Mouse (Mus musculus) intestine, embryonic 16.5 days (tissue): ENCODE data around the gene Itih4. TPM values are rescaled to one million over a fixed set of nuclear protein-coding genes. Genes with fewer than 3 reads are reported as not detected.
A peak's percentile ranks its signal among the peaks of the same experiment; 100 is the strongest.

Experiments
- ATAC-seq: fragments of 200-750 bp; cut with Nextera tagmentation; 2 replicates; pipeline ENCODE4 v1.8.0; 2017; ENCODE audit warnings: moderate TSS enrichment, moderate library complexity
- H3K27ac ChIP-seq: fragments of 300-500 bp; sonication (generic); 2 replicates; pipeline ENCODE4 v1.5.1; 2014; ENCODE audit warnings: mild to moderate bottlenecking, low read length
- H3K27me3 ChIP-seq: fragments of 300-500 bp; sonication (generic); replicated peaks from 2 replicates; pipeline ENCODE4 v1.6.1; 2014; ENCODE audit warnings: low read length, control low read depth, mixed read lengths; ENCODE audit not compliant: control insufficient read depth, insufficient read depth
- H3K36me3 ChIP-seq: fragments of 300-500 bp; sonication (generic); 2 replicates; pipeline ENCODE4 v1.6.1; 2014; ENCODE audit warnings: low read length, control low read depth; ENCODE audit not compliant: control insufficient read depth, insufficient read depth
- H3K4me1 ChIP-seq: fragments of 300-500 bp; sonication (generic); 2 replicates; pipeline ENCODE4 v1.6.1; 2014; ENCODE audit warnings: low read length, control low read depth, mixed read lengths; ENCODE audit not compliant: control insufficient read depth, insufficient read depth
- H3K4me2 ChIP-seq: fragments of 300-500 bp; sonication (generic); 2 replicates; pipeline ENCODE4 v1.6.1; 2014; ENCODE audit warnings: low read depth, low read length, control low read depth
- H3K4me3 ChIP-seq: fragments of 300-500 bp; sonication (generic); 2 replicates; pipeline ENCODE4 v1.5.1; 2014; ENCODE audit warnings: mild to moderate bottlenecking, low read length
- H3K9ac ChIP-seq: fragments of 300-500 bp; sonication (generic); 2 replicates; pipeline ENCODE4 v1.6.1; 2014; ENCODE audit warnings: low read depth, low read length
- H3K9me3 ChIP-seq: fragments of 300-500 bp; sonication (generic); 2 replicates; pipeline ENCODE4 v1.6.1; 2016; ENCODE audit warnings: low read length, control low read depth; ENCODE audit not compliant: control insufficient read depth
- WGBS: fragments of 180-500 bp; shearing (Covaris S2); extraction: QIAGEN DNeasy Blood & Tissue Kit; methylation state at CpG from one replicate; pipeline ENCODE4 v1.1.7; 2014; 5-methylcytosine and 5-hydroxymethylcytosine counted together
- polyA plus RNA-seq: library from polyadenylated mRNA; unstranded; fragments of >200 nt; fragmentation: Nextera tagmentation; extraction: Ambion mirVana; gene quantifications from 2 replicates; pipeline ENCODE4 v1.2.1, GENCODE M21; 2015

Gene Itih4
- polyA plus RNA-seq, 1 experiment from 2014 or later = 3.1 TPM

- ATAC-seq = no peak
- 0 out of 2 replicates have a peak, but pooled peaks cover 6% of the 10 kb centered on the region for H3K36me3 ChIP-seq
These were observed 23.9 kb upstream of the Itih4 start for GRCm38 (mm10) chr14:30862368-30862767.

GRCm38 (mm10) chr14:30865311-30865710, 21.0 kb upstream of the Itih4 start:
- WGBS = 69% methylated on average over 3 of the region's 3 CpGs
- peaks cover 17% of the 10 kb centered on the region for H3K4me1 ChIP-seq
- H3K27ac ChIP-seq = no peak overlapping the region
- no peaks in the 10 kb centered on the region for H3K27me3 ChIP-seq
- no peak for ATAC-seq
- H3K4me2 ChIP-seq = no peak overlapping the region
- no peak overlapping the region for H3K4me3 ChIP-seq
- 0 out of 2 replicates have a peak, but pooled peaks cover 6% of the 10 kb centered on the region for H3K36me3 ChIP-seq
- H3K9ac ChIP-seq = no peak overlapping the region
- H3K9me3 ChIP-seq = no peaks in the 10 kb centered on the region

More at GRCm38 (mm10) chr14:30862368-30862767, 23.9 kb upstream of the Itih4 start:
- 0 out of 2 replicates have a peak overlapping the region, but pooled peaks have one; percentile 40 for H3K4me2 ChIP-seq
- peaks cover 11% of the 10 kb centered on the region for H3K4me1 ChIP-seq
- H3K27me3 ChIP-seq = no peaks in the 10 kb centered on the region
- no peak overlapping the region for H3K4me3 ChIP-seq
- no peak overlapping the region for H3K27ac ChIP-seq
- H3K9me3 ChIP-seq = no peaks in the 10 kb centered on the region
- WGBS = 67% methylated on average over 9 of the region's 9 CpGs
- H3K9ac ChIP-seq = 0 out of 2 replicates have a peak overlapping the region, but pooled peaks have one; percentile 44

- H3K9ac ChIP-seq = no peak overlapping the region
- no peaks in the 10 kb centered on the region for H3K9me3 ChIP-seq
- 0 out of 2 replicates have a peak, but pooled peaks cover 6% of the 10 kb centered on the region for H3K36me3 ChIP-seq
- ATAC-seq = 0 out of 2 replicates have a peak, but pooled peaks have one; percentile 30
- no peak overlapping the region for H3K4me2 ChIP-seq
- peaks cover 13% of the 10 kb centered on the region for H3K4me1 ChIP-seq
- H3K27ac ChIP-seq = no peak overlapping the region
- WGBS = 36% methylated on average over 5 of the region's 5 CpGs
- no peaks in the 10 kb centered on the region for H3K27me3 ChIP-seq
- H3K4me3 ChIP-seq = no peak overlapping the region
These were observed 19.2 kb upstream of the Itih4 start for GRCm38 (mm10) chr14:30867042-30867441.

- Histone ChIP-seq H3K9me3 (no peaks in the 10 kb centered on the region), H3K4me1 (peaks cover 12% of the 10 kb centered on the region), H3K4me2 (no peak overlapping the region), H3K27ac (no peak overlapping the region), H3K36me3 (0 out of 2 replicates have a peak, but pooled peaks cover 6% of the 10 kb centered on the region), H3K9ac (no peak overlapping the region), H3K4me3 (no peak overlapping the region), H3K27me3 (no peaks in the 10 kb centered on the region)
- ATAC-seq = no peak
- WGBS = 91% methylated on average over 10 of the region's 10 CpGs
These were observed 17.4 kb upstream of the Itih4 start for GRCm38 (mm10) chr14:30868826-30869225.

GRCm38 (mm10) chr14:30869391-30869801, 16.9 kb upstream of the Itih4 start:
- Histone ChIP-seq H3K4me2 (no peak overlapping the region), H3K4me1 (peaks cover 16% of the 10 kb centered on the region), H3K36me3 (0 out of 2 replicates have a peak, but pooled peaks cover 6% of the 10 kb centered on the region), H3K9ac (peak overlapping the region; percentile 24; the same call in 1 of the 2 replicates), H3K27ac (peak overlapping the region; percentile 73), H3K4me3 (no peak overlapping the region), H3K27me3 (no peaks in the 10 kb centered on the region), H3K9me3 (no peaks in the 10 kb centered on the region)
- ATAC-seq = no peak
- WGBS = 87% methylated on average over 8 of the region's 8 CpGs

- no peaks in the 10 kb centered on the region for H3K9me3 ChIP-seq
- no peak for ATAC-seq
- no peak overlapping the region for H3K9ac ChIP-seq
- H3K27ac ChIP-seq = peak overlapping the region; percentile 73
- H3K27me3 ChIP-seq = no peaks in the 10 kb centered on the region
- 65% methylated on average over 25 of the region's 25 CpGs for WGBS
- H3K4me3 ChIP-seq = no peak overlapping the region
- peaks cover 17% of the 10 kb centered on the region for H3K4me1 ChIP-seq
- no peak overlapping the region for H3K4me2 ChIP-seq
- H3K36me3 ChIP-seq = 0 out of 2 replicates have a peak, but pooled peaks cover 6% of the 10 kb centered on the region
These were observed 15.8 kb upstream of the Itih4 start for GRCm38 (mm10) chr14:30870206-30871147.

- H3K4me2 ChIP-seq = no peak overlapping the region
- no peaks in the 10 kb centered on the region for H3K27me3 ChIP-seq
- no peak overlapping the region for H3K9ac ChIP-seq
- 76% methylated on average over 18 of the region's 18 CpGs for WGBS
- H3K4me3 ChIP-seq = no peak overlapping the region
- no peaks in the 10 kb centered on the region for H3K36me3 ChIP-seq
- H3K4me1 ChIP-seq = peaks cover 29% of the 10 kb centered on the region
- ATAC-seq = no peak
- H3K9me3 ChIP-seq = no peaks in the 10 kb centered on the region
- no peak overlapping the region for H3K27ac ChIP-seq
These were observed 12.1 kb upstream of the Itih4 start for GRCm38 (mm10) chr14:30874095-30874700.

- no peak overlapping the region for H3K4me2 ChIP-seq
- H3K9me3 ChIP-seq = no peaks in the 10 kb centered on the region
- H3K27me3 ChIP-seq = no peaks in the 10 kb centered on the region
- peak overlapping the region; percentile 83 for H3K27ac ChIP-seq
- H3K9ac ChIP-seq = peak overlapping the region; percentile 26; the same call in 1 of the 2 replicates
- H3K4me1 ChIP-seq = peaks cover 29% of the 10 kb centered on the region
- WGBS = 61% methylated on average over 12 of the region's 12 CpGs
- H3K36me3 ChIP-seq = no peaks in the 10 kb centered on the region
- H3K4me3 ChIP-seq = no peak overlapping the region
- peak; percentile 90 for ATAC-seq
These were observed 11.0 kb upstream of the Itih4 start for GRCm38 (mm10) chr14:30875130-30875865.
